Mouse (Mus musculus): Measurements from ENCODE around the gene Gm37240. TPM values are rescaled to one million over a fixed set of nuclear protein-coding genes. Genes with fewer than 3 reads are reported as not detected.

The Gm37240 gene
- polyA plus RNA-seq, 1 experiment, result 1.9 TPM

DNA sequence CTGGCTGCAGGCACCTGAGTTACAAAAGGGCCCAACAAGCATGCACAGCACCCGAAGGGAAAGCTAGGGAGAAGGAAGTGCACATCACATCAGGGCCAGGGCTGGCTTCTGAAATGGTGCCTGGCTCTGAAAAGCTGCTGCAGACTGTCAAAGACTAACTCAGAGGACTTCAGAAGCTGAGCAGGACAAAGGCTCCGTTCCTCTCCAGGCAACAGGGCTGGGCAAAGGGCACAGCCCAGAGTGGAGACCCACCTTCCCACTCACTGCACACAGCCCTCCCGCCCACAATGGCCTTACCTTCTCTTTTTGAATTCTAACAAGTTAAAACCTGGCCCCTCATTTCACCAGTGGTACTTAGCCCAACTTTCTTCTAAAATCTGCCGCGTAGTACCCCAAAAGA, 223.5 kb downstream of the Gm37240 start:
- Histone ChIP-seq H3K4me1 (ENCODE audit: control insufficient read depth, insufficient read depth, low read length) (no peaks in the 10 kb centered on the region), H3K4me3 (ENCODE audit: insufficient read depth, low read length) (no peak overlapping the region)
- no peak for TF ChIP-seq CTCF (IDR thresholded peaks at IDR 0.05; ENCODE audit: borderline replicate concordance, insufficient read depth, low read length)
- TF ChIP-seq POLR2A (IDR thresholded peaks at IDR 0.05; ENCODE audit: low read depth, low read length), result no peak

DNA sequence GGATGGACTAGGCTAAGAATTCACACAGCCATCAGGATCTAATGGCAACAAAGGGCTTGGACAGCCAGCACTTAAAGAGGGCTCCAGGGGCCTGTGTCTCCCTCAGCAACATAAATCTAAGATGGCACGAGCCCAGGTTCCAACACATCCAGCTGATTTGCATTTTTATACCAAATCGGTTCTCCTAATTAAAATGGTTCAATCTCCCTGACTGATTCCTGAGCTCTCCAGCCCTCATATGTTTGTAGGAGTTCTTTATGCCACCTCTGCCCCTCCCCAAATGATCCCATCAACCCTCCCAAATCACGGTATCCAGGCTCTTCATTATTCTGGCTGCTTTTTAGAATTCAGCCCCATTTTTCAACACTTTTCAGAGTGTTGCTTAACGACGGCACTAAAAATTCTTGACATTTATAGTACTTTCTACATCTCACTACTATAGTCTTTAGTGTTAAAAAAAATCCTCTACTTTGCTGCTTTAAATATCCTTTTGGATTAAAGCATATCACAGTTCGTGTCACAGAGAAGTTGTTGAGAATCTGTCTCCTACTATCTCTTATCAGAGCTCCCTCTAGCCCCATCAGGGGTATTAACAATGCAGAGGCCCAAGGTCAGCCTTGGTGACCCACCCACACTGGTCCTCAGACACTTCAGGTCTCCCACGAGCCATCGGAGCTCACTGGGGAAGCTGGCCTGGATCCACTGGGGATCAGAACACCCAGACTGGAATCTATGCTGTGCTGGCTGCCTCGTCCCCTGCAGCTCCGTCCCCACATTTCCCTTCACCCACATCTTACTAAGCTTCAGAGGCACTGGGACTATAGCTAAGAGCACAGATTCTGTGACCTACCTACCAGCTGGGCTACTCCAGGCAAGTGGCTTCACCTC, 225.1 kb downstream of the Gm37240 start:
- TF ChIP-seq CTCF (IDR thresholded peaks at IDR 0.05; ENCODE audit: borderline replicate concordance, insufficient read depth, low read length), result no peak
- no peak for TF ChIP-seq POLR2A (IDR thresholded peaks at IDR 0.05; ENCODE audit: low read depth, low read length)
- Histone ChIP-seq H3K27ac (ENCODE audit: insufficient read depth, low read length) (no peak overlapping the region), H3K4me3 (ENCODE audit: insufficient read depth, low read length) (no peak overlapping the region)

More for the DNA sequence above, 223.5 kb downstream of the Gm37240 start:
- H3K27ac ChIP-seq (ENCODE audit: insufficient read depth, low read length), result no peak overlapping the region

DNA sequence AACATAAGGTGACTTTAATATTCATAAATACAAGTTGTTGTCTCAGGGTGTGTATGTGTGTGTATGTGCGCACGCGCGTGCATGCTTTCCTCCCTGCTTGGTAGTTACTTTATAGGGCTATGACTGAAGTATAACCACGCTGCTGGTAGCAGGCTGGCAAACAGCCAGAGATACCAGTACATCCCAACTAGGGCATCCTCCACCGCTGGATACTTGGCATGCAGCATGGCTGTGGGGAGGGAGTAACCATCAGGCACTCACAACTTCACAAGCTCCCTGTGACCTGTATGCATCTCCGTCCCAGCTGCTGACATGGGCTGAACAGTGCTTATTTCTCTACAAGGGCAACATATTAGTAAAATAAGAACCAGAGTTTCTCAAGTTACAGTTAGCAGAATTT, 227.6 kb downstream of the Gm37240 start:
- TF ChIP-seq CTCF (IDR thresholded peaks at IDR 0.05; ENCODE audit: borderline replicate concordance, insufficient read depth, low read length) (no peak), POLR2A (IDR thresholded peaks at IDR 0.05; ENCODE audit: low read depth, low read length) (no peak)
- H3K4me3 ChIP-seq (ENCODE audit: insufficient read depth, low read length), result no peak overlapping the region
- H3K4me1 ChIP-seq (ENCODE audit: control insufficient read depth, insufficient read depth, low read length), result 0 out of 2 replicates have a peak, but pooled peaks cover 3% of the 10 kb centered on the region
- H3K27ac ChIP-seq (ENCODE audit: insufficient read depth, low read length), result no peak overlapping the region

More for the DNA sequence above, 225.1 kb downstream of the Gm37240 start:
- no peaks in the 10 kb centered on the region for H3K4me1 ChIP-seq (ENCODE audit: control insufficient read depth, insufficient read depth, low read length)

DNA sequence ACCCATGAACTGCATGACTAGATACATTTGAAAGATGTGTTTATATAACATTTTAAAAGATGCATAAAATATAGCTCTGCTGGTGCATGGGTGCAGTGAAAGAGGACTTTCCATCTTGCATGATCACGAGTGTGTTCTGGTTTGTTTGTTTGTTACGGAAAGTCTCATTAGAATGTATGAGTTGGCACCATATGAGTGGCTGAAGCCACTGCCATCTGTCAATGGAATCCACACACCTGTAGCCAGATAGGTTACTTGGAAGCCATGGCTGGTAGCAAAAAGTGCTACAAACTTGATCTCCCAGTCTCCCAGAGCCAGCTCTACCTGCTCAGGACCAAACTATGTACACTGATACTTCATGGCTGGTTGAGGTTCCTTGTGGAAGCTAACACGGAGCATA, 231.8 kb downstream of the Gm37240 start:
- TF ChIP-seq CTCF (IDR thresholded peaks at IDR 0.05; ENCODE audit: borderline replicate concordance, insufficient read depth, low read length), result no peak
- no peak for TF ChIP-seq POLR2A (IDR thresholded peaks at IDR 0.05; ENCODE audit: low read depth, low read length)
- Histone ChIP-seq H3K4me3 (ENCODE audit: insufficient read depth, low read length) (no peak overlapping the region), H3K27ac (ENCODE audit: insufficient read depth, low read length) (no peak overlapping the region), H3K4me1 (ENCODE audit: control insufficient read depth, insufficient read depth, low read length) (0 out of 2 replicates have a peak, but pooled peaks cover 3% of the 10 kb centered on the region)

DNA sequence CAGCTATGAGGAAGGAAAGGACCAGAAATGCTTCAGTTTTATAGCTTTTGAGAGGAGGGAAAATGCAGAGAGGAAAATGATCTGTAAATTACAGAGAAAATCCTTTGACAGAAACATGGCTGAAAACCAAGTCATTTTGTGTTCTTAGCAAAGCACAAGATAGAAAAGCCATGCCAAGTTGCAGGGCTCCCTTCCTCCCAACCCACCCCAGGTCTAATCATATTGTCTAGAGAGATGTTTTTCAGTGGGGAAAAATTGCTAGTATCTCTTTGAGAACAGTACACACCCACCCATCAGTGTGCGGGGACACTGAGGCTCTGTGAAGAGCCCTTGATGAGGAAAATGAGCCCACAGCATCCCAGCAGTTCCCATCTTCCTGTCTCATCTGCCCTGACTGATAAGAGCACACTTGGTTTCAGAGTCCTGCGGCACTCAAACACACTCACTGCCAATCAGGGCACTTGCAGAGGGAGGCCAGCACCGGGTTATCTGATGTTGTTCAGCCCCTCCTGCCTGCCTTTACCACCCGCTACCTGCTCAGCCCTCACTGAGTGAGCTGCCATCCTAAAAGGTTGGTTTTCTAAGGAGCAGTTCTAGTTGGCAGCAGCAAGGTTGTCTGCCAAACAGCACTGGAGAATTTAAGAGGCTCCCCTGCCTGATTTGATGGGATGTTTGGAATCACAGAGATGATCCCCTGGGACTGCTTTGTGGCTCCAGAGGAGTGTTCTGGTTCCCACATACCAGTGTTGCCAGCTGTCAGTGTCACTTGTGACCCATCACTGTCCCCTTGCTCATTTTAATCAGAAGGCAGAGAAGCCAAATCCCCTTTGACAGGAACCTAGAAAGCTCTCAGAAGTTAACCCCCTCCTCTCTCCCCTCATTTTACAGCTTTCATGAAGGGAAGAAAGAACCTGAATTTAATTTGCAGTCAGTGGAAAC, 234.3 kb downstream of the Gm37240 start:
- Histone ChIP-seq H3K4me3 (ENCODE audit: insufficient read depth, low read length) (no peak overlapping the region), H3K27ac (ENCODE audit: insufficient read depth, low read length) (no peak overlapping the region), H3K4me1 (ENCODE audit: control insufficient read depth, insufficient read depth, low read length) (0 out of 2 replicates have a peak, but pooled peaks cover 3% of the 10 kb centered on the region)
- TF ChIP-seq CTCF (IDR thresholded peaks at IDR 0.05; ENCODE audit: borderline replicate concordance, insufficient read depth, low read length) (no peak), POLR2A (IDR thresholded peaks at IDR 0.05; ENCODE audit: low read depth, low read length) (no peak)

DNA sequence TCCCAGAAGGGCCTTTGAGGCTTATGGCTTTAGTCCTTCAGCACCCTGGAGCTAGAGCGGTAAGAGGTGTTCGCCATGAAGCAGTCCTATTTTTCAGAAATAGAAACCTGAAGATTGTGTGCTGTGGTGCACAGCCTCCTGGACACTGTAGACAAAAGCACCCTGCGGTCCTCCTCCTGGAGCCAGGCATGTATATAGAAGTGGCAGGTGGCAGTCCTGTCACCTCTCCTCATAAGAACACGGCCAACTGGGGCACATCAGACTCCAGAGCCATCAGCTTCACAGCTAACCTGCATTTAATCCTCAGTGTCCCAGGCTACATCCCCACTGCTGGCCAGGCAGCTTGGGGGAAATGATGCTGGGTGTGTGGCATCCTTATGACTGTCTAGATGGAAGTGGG, 238.1 kb downstream of the Gm37240 start:
- Histone ChIP-seq H3K4me3 (ENCODE audit: insufficient read depth, low read length) (no peak overlapping the region), H3K4me1 (ENCODE audit: control insufficient read depth, insufficient read depth, low read length) (no peaks in the 10 kb centered on the region), H3K27ac (ENCODE audit: insufficient read depth, low read length) (no peak overlapping the region)
- TF ChIP-seq POLR2A (IDR thresholded peaks at IDR 0.05; ENCODE audit: low read depth, low read length) (no peak), CTCF (IDR thresholded peaks at IDR 0.05; ENCODE audit: borderline replicate concordance, insufficient read depth, low read length) (no peak)

DNA sequence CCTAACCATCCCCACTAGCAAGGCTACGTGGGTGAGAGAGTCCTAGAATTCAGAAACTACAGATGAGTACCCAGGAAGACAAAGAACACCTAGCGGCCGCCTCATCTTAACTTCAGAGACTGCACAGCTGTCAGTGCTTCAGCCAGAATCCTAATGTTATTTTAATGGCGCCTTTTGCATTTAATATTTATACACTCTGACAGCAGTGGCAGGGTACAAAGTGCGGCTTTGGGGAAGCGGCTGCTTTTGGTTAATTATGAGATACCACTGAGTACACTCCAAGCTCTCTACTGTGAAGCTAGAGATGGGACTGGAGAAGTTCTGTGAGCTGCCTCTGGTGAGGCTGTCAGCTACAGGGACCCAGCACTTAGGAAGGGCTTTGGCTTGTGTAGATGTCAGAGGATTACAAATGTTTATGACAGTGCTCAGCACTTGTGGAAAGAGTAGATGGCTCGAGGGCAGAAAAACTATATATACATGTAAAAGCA, 241.8 kb downstream of the Gm37240 start:
- H3K27ac ChIP-seq (ENCODE audit: insufficient read depth, low read length), result no peak overlapping the region
- H3K4me3 ChIP-seq (ENCODE audit: insufficient read depth, low read length), result no peak overlapping the region
- H3K4me1 ChIP-seq (ENCODE audit: control insufficient read depth, insufficient read depth, low read length), result no peaks in the 10 kb centered on the region
- TF ChIP-seq CTCF (IDR thresholded peaks at IDR 0.05; ENCODE audit: borderline replicate concordance, insufficient read depth, low read length) (no peak), POLR2A (IDR thresholded peaks at IDR 0.05; ENCODE audit: low read depth, low read length) (no peak)

DNA sequence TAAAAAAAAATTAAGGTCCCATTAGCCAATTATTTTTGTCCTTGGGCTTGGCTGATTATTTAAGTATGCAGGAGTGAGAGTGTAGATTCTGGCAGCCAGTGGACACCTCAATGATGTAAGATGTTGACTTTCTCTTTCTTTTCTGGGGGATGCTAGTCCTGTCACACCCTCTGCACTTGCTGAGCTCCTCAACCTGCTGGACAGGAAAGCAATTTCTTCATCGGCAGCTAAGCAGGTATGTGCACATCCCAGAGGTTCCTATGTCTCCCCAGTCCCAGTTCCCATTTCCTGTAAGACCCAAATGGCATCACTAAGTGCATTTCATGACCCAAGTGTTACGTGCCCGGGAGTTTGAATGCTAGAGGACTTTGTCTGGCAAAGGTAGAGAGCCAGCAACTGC, 242.5 kb downstream of the Gm37240 start:
- Histone ChIP-seq H3K4me1 (ENCODE audit: control insufficient read depth, insufficient read depth, low read length) (no peaks in the 10 kb centered on the region), H3K27ac (ENCODE audit: insufficient read depth, low read length) (no peak overlapping the region), H3K4me3 (ENCODE audit: insufficient read depth, low read length) (no peak overlapping the region)
- TF ChIP-seq CTCF (IDR thresholded peaks at IDR 0.05; ENCODE audit: borderline replicate concordance, insufficient read depth, low read length) (no peak), POLR2A (IDR thresholded peaks at IDR 0.05; ENCODE audit: low read depth, low read length) (no peak)

DNA sequence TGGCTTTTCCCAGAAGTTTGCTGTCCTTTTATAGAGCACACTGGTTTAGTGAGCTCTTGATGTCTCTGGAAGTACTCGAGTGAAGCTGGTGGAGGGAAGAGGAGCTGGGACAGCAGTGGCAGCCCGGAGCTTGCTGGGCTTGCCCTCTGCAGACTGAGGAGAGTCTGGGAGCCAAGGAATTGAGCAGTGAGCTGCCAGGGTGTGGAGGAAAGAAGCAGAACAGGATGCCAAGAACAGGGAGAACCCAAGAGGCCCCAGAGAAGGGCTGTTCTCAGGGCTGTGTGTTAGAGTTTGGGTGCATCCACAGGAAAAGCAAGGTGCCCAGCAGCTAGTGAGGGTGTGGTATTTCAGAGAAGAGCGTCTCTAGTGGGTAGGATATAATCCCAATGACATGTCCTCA, 245.6 kb downstream of the Gm37240 start:
- peaks cover 6% of the 10 kb centered on the region; the same call in 1 of the 2 replicates for H3K4me1 ChIP-seq (ENCODE audit: control insufficient read depth, insufficient read depth, low read length)
- no peak overlapping the region for H3K4me3 ChIP-seq (ENCODE audit: insufficient read depth, low read length)
- TF ChIP-seq CTCF (IDR thresholded peaks at IDR 0.05; ENCODE audit: borderline replicate concordance, insufficient read depth, low read length) (no peak), POLR2A (IDR thresholded peaks at IDR 0.05; ENCODE audit: low read depth, low read length) (no peak)
- H3K27ac ChIP-seq (ENCODE audit: insufficient read depth, low read length), result no peak overlapping the region
